Mouse (Mus musculus) 3134 (cell line): Measurements from ENCODE around the gene Stard13.

Source experiments
- DNase-seq: peaks from one replicate; pipeline ENCODE4 v3.0.0-alpha.2; 2011; ENCODE audit warnings: low spot score; ENCODE audit not compliant: insufficient read length; ENCODE audit errors: extremely low read depth

The Stard13 gene

GRCm38 (mm10) chr5:151233400-151234031, at the start of gene Stard13:
Stard13 (minus strand) TSS chr5:151233836.
- peak; percentile 81 for DNase-seq

GRCm38 (mm10) chr5:151279531-151279930, 45.9 kb upstream of the Stard13 start:
- no peak for DNase-seq

- DNase-seq = no peak
Measured at GRCm38 (mm10) chr5:151277927-151278326, 44.3 kb upstream of the Stard13 start.

GRCm38 (mm10) chr5:151275986-151276385, 42.4 kb upstream of the Stard13 start:
- DNase-seq = no peak

GRCm38 (mm10) chr5:151274265-151274664, 40.6 kb upstream of the Stard13 start:
- peak; percentile 44 for DNase-seq

GRCm38 (mm10) chr5:151270815-151271214, 37.2 kb upstream of the Stard13 start:
- DNase-seq = no peak

GRCm38 (mm10) chr5:151266896-151267634, 33.4 kb upstream of the Stard13 start:
- no peak for DNase-seq

- no peak for DNase-seq
Measured at GRCm38 (mm10) chr5:151261558-151261957, 27.9 kb upstream of the Stard13 start.

- no peak for DNase-seq
Measured at GRCm38 (mm10) chr5:151252213-151252612, 18.6 kb upstream of the Stard13 start.

GRCm38 (mm10) chr5:151251656-151252055, 18.0 kb upstream of the Stard13 start:
- peak; percentile 48 for DNase-seq

- no peak for DNase-seq
Measured at GRCm38 (mm10) chr5:151248671-151249620, 15.3 kb upstream of the Stard13 start.

- no peak for DNase-seq
Measured at GRCm38 (mm10) chr5:151248084-151248483, 14.4 kb upstream of the Stard13 start.

- no peak for DNase-seq
Measured at GRCm38 (mm10) chr5:151247115-151247875, 13.7 kb upstream of the Stard13 start.

- no peak for DNase-seq
Measured at GRCm38 (mm10) chr5:151246287-151246686, 12.7 kb upstream of the Stard13 start.

GRCm38 (mm10) chr5:151245571-151245970, 11.9 kb upstream of the Stard13 start:
- DNase-seq = no peak

- DNase-seq = peak; percentile 68
Measured at GRCm38 (mm10) chr5:151238730-151239129, 5.1 kb upstream of the Stard13 start.

GRCm38 (mm10) chr5:151236411-151236810, 2.8 kb upstream of the Stard13 start:
- DNase-seq = no peak

GRCm38 (mm10) chr5:151232576-151233299, 898 bp downstream of the Stard13 start:
- DNase-seq = no peak

- DNase-seq = no peak
Measured at GRCm38 (mm10) chr5:151231861-151232260, 1.8 kb downstream of the Stard13 start.

- DNase-seq = no peak
Measured at GRCm38 (mm10) chr5:151231411-151231810, 2.2 kb downstream of the Stard13 start.
